ENCODE assay signal across 26 mouse cellular contexts in the genomic region with DNA sequence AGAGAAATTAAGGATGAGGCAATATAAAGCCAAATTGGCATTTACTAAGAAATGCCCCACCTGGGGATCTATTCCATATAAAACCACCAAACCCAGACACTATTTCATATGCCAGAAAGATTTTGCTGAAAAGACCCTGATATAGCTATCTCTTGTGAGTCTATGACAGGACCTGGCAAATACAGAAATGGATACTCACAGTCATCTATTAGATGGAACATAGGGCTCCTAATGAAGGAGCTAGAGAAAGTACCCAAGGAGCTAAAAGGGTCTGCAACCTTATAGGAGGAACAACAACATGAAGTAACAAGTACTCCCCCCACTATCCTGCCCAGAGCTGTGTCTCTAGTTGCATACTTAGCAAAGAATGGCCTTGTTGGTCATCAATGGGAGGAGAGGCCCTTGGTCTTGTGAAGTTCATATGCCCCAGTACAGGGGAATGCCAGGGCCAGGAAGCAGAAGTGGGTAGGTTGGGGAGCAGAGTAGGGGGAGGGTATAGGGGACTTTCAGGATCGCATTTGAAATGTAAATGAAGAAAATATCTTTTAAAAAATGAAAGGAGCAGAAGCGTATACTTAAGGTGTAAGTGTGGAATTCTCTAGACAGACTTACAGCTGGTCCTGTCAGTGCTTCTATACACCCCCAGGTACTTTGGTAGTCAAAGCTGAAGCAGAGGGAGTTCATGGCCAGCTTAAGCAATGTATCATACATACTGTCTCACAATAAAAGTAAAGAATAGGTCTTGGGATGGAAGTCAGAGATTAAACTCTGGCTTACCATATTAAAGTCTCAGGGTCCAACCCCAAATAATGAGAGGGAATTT.
"Had no signal": no experiment of that assay in that cellular context is flagged by ENCODE, and none has a peak within 500 bp of the region (broad histone marks: within the 10 kb centered on the region; RNA-seq: fewer than 3 reads in every experiment).

No protein-coding gene starts in this region.

- H3K36me3 ChIP-seq: heart, embryonic 10.5 days; heart, embryonic 12.5 days; hindbrain, embryonic 10.5 days; hindbrain, embryonic 13.5 days; hindbrain, embryonic 15.5 days; kidney, embryonic 15.5 days; limb, embryonic 10.5 days; limb, embryonic 12.5 days had no signal

- H3K27ac ChIP-seq: gastrocnemius, adult 2 months; heart, embryonic 10.5 days; hindbrain, embryonic 10.5 days; hindbrain, embryonic 13.5 days; hindbrain, embryonic 15.5 days; hindbrain, postnatal 0 days; kidney, embryonic 15.5 days; kidney, postnatal 0 days; limb, embryonic 10.5 days; limb, embryonic 12.5 days had no signal

- H3K9ac ChIP-seq: heart, embryonic 12.5 days; hindbrain, embryonic 13.5 days; hindbrain, embryonic 15.5 days; kidney, embryonic 15.5 days; limb, embryonic 12.5 days had no signal

- ATAC-seq: hindbrain, postnatal 0 days; intestine, embryonic 16.5 days had no signal

- H3K27me3 ChIP-seq: heart, embryonic 12.5 days; hindbrain, embryonic 13.5 days; hindbrain, embryonic 15.5 days; kidney, embryonic 15.5 days; limb, embryonic 12.5 days had no signal

- H3K4me1 ChIP-seq: heart, embryonic 10.5 days; heart, embryonic 12.5 days; hindbrain, embryonic 10.5 days; hindbrain, embryonic 13.5 days; hindbrain, embryonic 15.5 days; kidney, embryonic 15.5 days; limb, embryonic 10.5 days; limb, embryonic 12.5 days had no signal

- H3K4me2 ChIP-seq: heart, embryonic 12.5 days; hindbrain, embryonic 13.5 days; hindbrain, embryonic 15.5 days; kidney, embryonic 15.5 days; limb, embryonic 12.5 days; liver, embryonic 11.5 days had no signal

- DNase-seq: gastrocnemius, adult 2 months; gastrocnemius, postnatal 10 days; gastrocnemius, postnatal 25 days; heart, adult 18-20 months; heart, postnatal 10 days; heart, postnatal 4 days; kidney, adult 11 months; kidney, adult 2 months; kidney, adult 9 months; kidney, postnatal 14 days; kidney, postnatal 36 days; layer of hippocampus, adult 9-11 months; layer of hippocampus, postnatal 36 days; liver had no signal

- H3K9me3 ChIP-seq: heart, embryonic 10.5 days; hindbrain, embryonic 10.5 days; hindbrain, embryonic 13.5 days; hindbrain, embryonic 15.5 days; kidney, embryonic 15.5 days; limb, embryonic 10.5 days; limb, embryonic 12.5 days had no signal

- H3K4me3 ChIP-seq: gastrocnemius, adult 2 months; heart, embryonic 10.5 days; heart, embryonic 12.5 days; hindbrain, embryonic 10.5 days; hindbrain, embryonic 13.5 days; hindbrain, embryonic 15.5 days; kidney, embryonic 15.5 days; limb, embryonic 10.5 days; limb, embryonic 12.5 days had no signal
